Mouse (Mus musculus) liver, embryonic 14.5 days (tissue): ENCODE results near the gene Ddx6.

Experiments
- CTCF ChIP-seq: IDR thresholded peaks from 2 replicates; pipeline ENCODE4 v1.5.1; 2016; ENCODE audit warnings: antibody characterized with exemption, low read depth, control low read depth
- EP300 ChIP-seq: IDR thresholded peaks from 2 replicates; pipeline ENCODE4 v1.6.1; 2016; ENCODE audit warnings: antibody characterized with exemption, low read depth

- TF ChIP-seq EP300, result no peak
- no peak for TF ChIP-seq CTCF
These were observed 74.9 kb downstream of the Ddx6 start for GRCm38 (mm10) chr9:44679565-44679964.
